Mouse (Mus musculus) splenic B cell, adult 2 months (primary cell): Measurements from ENCODE around the gene Nfe2l2.
A peak's percentile ranks its signal among the peaks of the same experiment; 100 is the strongest.

Experiments
- DNase-seq: peaks from one replicate; pipeline ENCODE4 v3.0.0-alpha.2; 2011; ENCODE audit warnings: low read depth, low spot score
- H3K27me3 ChIP-seq: 2 replicates; pipeline ENCODE4 v1.6.1; 2012; ENCODE audit warnings: mild to moderate bottlenecking, low read length, moderate library complexity, mixed read lengths; ENCODE audit not compliant: control insufficient read depth, poor library complexity, insufficient read depth, severe bottlenecking
- H3K36me3 ChIP-seq: 2 replicates; pipeline ENCODE4 v1.6.1; 2012; ENCODE audit warnings: mild to moderate bottlenecking, low read length, moderate library complexity, mixed read lengths; ENCODE audit not compliant: control insufficient read depth, poor library complexity, insufficient read depth, severe bottlenecking

Nfe2l2 gene

DNA sequence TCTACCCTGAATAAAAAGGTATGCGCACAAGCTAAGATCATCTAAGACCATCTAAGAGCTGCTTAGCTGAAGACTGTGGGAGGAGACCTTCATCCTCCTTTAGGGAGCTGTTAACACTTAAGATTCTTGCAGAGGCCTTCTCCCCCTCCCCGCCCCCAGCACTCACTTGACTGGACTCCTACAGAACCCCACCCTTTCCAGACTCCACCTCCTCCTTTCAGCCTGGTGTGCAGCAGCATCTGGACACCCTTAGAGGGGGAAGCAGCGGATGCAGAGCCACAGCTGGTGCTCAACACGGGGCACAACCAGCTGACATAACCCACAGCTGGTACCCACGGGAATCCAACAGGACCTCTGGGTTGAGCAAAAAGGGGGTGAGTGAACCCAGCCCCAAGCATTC, 70.7 kb downstream of the Nfe2l2 start:
- H3K36me3 ChIP-seq: no peaks in the 10 kb centered on the region
- H3K27me3 ChIP-seq: no peaks in the 10 kb centered on the region
- DNase-seq: peak; percentile 28

GRCm38 (mm10) chr2:75633381-75633780, 71.1 kb downstream of the Nfe2l2 start:
- H3K36me3 ChIP-seq: no peaks in the 10 kb centered on the region
- DNase-seq: no peak
- H3K27me3 ChIP-seq: no peaks in the 10 kb centered on the region

GRCm38 (mm10) chr2:75632721-75633181, 71.7 kb downstream of the Nfe2l2 start:
- no peak for DNase-seq
- H3K27me3 ChIP-seq: no peaks in the 10 kb centered on the region
- H3K36me3 ChIP-seq: no peaks in the 10 kb centered on the region

GRCm38 (mm10) chr2:75632043-75632442, 72.4 kb downstream of the Nfe2l2 start:
- Histone ChIP-seq H3K36me3 (no peaks in the 10 kb centered on the region), H3K27me3 (no peaks in the 10 kb centered on the region)
- no peak for DNase-seq

DNA sequence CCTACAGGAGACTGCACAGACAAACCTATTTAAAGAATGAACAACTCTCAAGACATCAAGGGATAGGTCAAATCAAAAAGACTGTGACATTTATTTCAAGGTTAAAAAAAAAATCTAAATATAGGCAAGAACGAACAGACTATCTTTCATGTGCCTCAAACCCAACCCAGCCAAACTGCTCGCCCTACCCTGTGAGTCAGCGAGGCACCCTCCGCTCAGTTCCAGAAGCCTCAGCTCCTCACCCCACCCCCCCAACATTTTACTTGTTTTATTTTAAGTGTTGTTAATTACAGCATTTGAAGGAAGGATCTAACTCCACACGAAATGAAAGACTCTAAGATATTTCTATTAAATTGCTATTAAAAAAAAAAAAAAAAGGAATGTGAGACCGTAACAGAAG, 73.0 kb downstream of the Nfe2l2 start:
- no peak for DNase-seq
- no peaks in the 10 kb centered on the region for H3K27me3 ChIP-seq
- H3K36me3 ChIP-seq: no peaks in the 10 kb centered on the region

DNA sequence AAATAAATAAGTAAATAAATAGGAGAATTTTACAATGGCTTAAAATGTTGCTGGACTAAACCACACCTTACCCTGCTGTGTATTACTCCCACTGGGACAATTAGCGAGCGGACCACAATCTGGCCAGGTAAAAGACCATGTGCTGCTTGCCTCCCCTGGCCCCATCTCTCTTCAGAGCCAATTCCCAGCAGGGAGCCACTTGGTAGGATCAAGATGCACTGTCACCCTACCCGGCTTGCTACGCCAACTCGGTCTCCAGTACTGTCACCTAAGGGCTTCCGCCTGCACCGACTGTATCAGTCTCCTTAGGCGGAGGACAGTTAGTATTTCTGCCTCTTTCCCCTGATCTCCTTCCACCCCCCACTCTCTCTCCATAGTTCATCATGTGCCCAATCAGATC, 76.0 kb downstream of the Nfe2l2 start:
- no peaks in the 10 kb centered on the region for H3K27me3 ChIP-seq
- DNase-seq: no peak
- H3K36me3 ChIP-seq: no peaks in the 10 kb centered on the region

GRCm38 (mm10) chr2:75626597-75627440, 77.6 kb downstream of the Nfe2l2 start:
- Histone ChIP-seq H3K36me3 (no peaks in the 10 kb centered on the region), H3K27me3 (no peaks in the 10 kb centered on the region)
- DNase-seq: no peak
